Mouse (Mus musculus): ENCODE measurements around the gene Vmn1r131. TPM values are rescaled to one million over a fixed set of nuclear protein-coding genes. Genes with fewer than 3 reads are reported as not detected.
"Not testable (repeated sequence)": the region's sequence is repeated elsewhere in the genome, so short reads cannot be mapped to it uniquely, and the experiment has no call there.

Vmn1r131 gene
- not detected in 2 replicates for polyA plus RNA-seq (2012; rRNA removed)

- not testable (repeated sequence) for H3K36me3 ChIP-seq (ENCODE audit: control insufficient read depth, insufficient read depth, low read length); H3K4me1 ChIP-seq (ENCODE audit: control insufficient read depth, insufficient read depth, insufficient read length); DNase-seq (ENCODE audit: low read depth in 1 of 2, low spot score in 2 of 2); H3K27ac ChIP-seq (ENCODE audit: insufficient read depth, low read length); H3K27me3 ChIP-seq (ENCODE audit: control insufficient read depth, insufficient read depth, low read length); H3K4me3 ChIP-seq (ENCODE audit: extremely low read depth, insufficient read depth, insufficient read length)
- WGBS: no CpG with 5 or more reads among the region's 2 CpGs
Measured at GRCm38 (mm10) chr7:21545990-21546389, at the start of gene Vmn1r131. Gene Vmn1r131, minus strand, starts transcription at chr7:21546090.

DNA sequence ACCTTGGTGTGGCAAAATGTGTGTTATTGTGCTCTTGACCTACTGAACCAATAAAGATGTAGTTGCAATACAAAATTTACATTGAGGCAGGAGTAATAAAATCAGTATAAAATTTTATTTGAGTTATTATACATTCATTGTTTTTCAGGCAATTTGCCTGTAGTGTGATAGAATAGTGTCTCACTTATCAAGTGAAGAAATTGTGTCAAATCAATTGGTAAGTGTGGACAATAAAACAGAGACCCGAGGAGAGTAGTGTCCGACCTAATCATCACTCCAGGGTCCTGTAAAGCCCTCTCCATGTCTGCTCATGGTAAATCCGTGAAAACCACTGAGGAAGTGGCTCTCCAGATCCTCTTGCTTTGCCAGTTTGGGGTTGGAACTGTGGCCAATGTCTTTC, 34.4 kb downstream of the Vmn1r131 start, which contains the start of gene Vmn1r130:
TSS of gene Vmn1r130 (plus strand) at position 301 of the 400 bp plus-strand sequence.
- H3K4me3 ChIP-seq (ENCODE audit: extremely low read depth, insufficient read depth, insufficient read length); H3K27ac ChIP-seq (ENCODE audit: insufficient read depth, low read length); H3K27me3 ChIP-seq (ENCODE audit: control insufficient read depth, insufficient read depth, low read length); DNase-seq (ENCODE audit: low read depth in 1 of 2, low spot score in 2 of 2); H3K4me1 ChIP-seq (ENCODE audit: control insufficient read depth, insufficient read depth, insufficient read length); H3K36me3 ChIP-seq (ENCODE audit: control insufficient read depth, insufficient read depth, low read length): not testable (repeated sequence)
- whole genome bisulfite sequencing: no CpG with 5 or more reads among the region's 3 CpGs

Other genes with a start within 250 kb of the Vmn1r131 start
- not detected in 2 replicates for gene Vmn1r126, start 244.6 kb downstream of the Vmn1r131 start, polyA plus RNA-seq (2012; rRNA removed)
- not detected in 2 replicates for gene Vmn1r127, start 226.2 kb downstream of the Vmn1r131 start, polyA plus RNA-seq (2012; rRNA removed)
- gene Vmn1r128, start 196.7 kb downstream of the Vmn1r131 start, polyA plus RNA-seq (2012; rRNA removed): not detected in 2 replicates
- not detected in 2 replicates for gene Vmn1r129, start 184.8 kb downstream of the Vmn1r131 start, polyA plus RNA-seq (2012; rRNA removed)
- gene Gm6882, start 113.3 kb downstream of the Vmn1r131 start, polyA plus RNA-seq (2012; rRNA removed): not detected in 2 replicates
- gene Vmn1r130, start 34.3 kb downstream of the Vmn1r131 start, polyA plus RNA-seq (2012; rRNA removed): not detected in 2 replicates
- gene Vmn1r132, start 68.0 kb upstream of the Vmn1r131 start, polyA plus RNA-seq (2012; rRNA removed): not detected in 2 replicates
- gene Gm4175, start 215.4 kb upstream of the Vmn1r131 start, polyA plus RNA-seq (2012; rRNA removed): not detected in 2 replicates

All from spleen, adult 2 months (tissue).